Mouse (Mus musculus): ENCODE data around the gene 6430571L13Rik. TPM values are rescaled to one million over a fixed set of nuclear protein-coding genes. Genes with fewer than 3 reads are reported as not detected.

Gene 6430571L13Rik
- polyA plus RNA-seq (2015; fragmentation: Illumina TruSeq; extraction: RNeasy Lipid Tissue Mini Kit (QIAGEN cat#74804); ENCODE audit: insufficient read depth, low read depth, low replicate concordance): not detected

DNA sequence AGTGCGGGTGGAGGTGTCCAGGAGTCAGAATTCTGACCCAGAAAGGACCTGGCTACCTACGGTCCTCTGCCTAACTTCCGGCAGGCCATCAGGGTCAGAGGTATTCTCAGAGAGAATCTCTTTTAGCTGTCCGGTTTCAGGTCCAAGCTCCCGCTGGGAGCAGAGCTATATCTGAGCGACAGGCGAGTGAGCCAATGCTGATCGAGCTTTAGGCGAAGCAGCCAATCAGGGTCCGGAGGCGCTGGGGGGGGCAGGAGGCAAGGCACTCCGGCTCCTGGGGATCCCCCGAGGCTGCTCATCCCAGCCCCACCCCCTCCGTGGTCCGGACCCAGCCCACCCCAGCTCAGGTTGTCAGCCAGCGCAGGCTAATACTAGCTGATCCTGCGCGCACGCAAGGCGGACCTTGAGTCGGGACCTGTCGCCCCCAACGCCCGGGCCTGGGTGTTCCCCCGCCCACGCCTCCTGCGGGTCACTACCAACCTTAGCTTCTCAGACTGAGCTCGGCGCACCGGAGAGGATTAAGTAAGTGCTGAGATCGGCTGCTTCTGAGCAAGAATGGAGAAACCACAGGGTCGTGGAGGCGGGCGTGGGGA is at the start of gene 6430571L13Rik:
6430571L13Rik (plus strand) TSS at position 336 of the 593 bp plus-strand sequence.

DNA sequence AAGGTAGTCTGAATTCAATTTTAAA is 44.6 kb upstream of the 6430571L13Rik start, which contains the start of gene Cish:
Cish (plus strand) TSS at position 11 of the 25 bp plus-strand sequence.

DNA sequence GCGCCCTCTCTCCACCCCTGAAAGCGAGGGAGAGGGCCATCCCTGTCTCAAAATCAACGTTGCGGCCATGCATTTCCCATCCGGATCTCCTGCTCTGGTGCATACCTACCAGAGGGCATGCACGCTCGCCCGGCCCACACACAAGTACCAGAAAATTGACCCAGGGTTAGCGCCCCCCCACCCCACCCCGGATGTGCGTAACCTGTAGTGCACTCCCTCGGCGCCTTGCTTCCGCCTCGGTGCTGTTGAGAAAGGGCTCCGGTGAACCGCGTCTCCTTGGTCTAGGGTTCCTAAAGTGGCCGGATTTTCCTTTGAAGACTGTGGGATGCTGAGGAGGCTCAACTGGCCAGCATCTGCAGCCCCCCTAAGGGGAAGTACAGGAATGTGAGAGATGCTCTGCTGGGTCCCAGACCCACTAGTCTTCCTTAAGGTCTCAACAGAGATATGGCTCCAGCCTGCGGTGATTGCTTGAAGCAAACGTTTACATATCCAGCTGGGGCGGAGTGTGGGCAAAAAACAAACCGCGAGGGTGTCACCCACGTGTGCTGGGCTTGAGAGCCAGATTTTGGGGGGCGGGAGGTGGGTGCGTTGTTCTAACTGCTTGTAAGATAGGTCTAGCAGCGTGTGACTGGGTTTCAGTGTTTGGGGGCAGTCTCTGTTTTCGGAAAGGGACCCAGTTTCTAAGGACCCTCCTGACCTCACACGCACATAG is 2.1 kb upstream of the 6430571L13Rik start, which contains the start of gene Hemk1:
Hemk1 (minus strand) TSS at position 179 of the 712 bp plus-strand sequence.

DNA sequence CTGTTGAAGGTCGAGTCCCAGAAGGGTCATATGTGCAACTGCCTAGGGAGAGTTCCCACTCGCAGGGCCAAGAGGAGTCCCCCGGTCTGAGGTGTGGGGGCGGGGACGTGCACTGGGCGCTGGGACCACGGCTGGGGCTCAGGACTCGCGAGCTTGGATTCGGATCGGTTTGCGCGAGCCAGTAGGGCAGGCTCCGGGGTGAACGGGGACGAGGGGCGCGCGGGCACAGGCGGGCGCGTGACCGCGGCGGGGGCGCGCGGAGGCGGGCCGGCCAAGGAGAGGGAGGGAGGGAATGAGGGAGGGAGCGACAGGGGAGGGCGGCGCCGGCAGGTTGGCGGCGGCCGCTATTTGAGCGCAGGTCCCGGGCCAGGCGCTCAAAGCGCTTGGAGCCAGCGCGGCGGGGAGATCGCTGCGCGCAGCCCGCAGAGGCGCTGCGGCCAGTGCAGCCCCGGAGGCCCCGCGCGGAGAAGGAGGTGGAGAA is 59.1 kb downstream of the 6430571L13Rik start, which contains the start of gene Cacna2d2:
Cacna2d2 (plus strand) TSS at position 122 of the 481 bp plus-strand sequence.

Other genes starting within 250 kb of the 6430571L13Rik start
- gene Dock3, start 108.7 kb upstream of the 6430571L13Rik start, polyA plus RNA-seq (2015; fragmentation: Illumina TruSeq; extraction: RNeasy Lipid Tissue Mini Kit (QIAGEN cat#74804); ENCODE audit: insufficient read depth, low read depth, low replicate concordance): 1.1 TPM
- gene Mapkapk3, start 50.7 kb upstream of the 6430571L13Rik start, polyA plus RNA-seq (2015; fragmentation: Illumina TruSeq; extraction: RNeasy Lipid Tissue Mini Kit (QIAGEN cat#74804); ENCODE audit: insufficient read depth, low read depth, low replicate concordance): 5.6 TPM
- 7.9 TPM for gene Cish, start 44.6 kb upstream of the 6430571L13Rik start, polyA plus RNA-seq (2015; fragmentation: Illumina TruSeq; extraction: RNeasy Lipid Tissue Mini Kit (QIAGEN cat#74804); ENCODE audit: insufficient read depth, low read depth, low replicate concordance)
- 12.6 TPM for gene Hemk1, start 2.3 kb upstream of the 6430571L13Rik start, polyA plus RNA-seq (2015; fragmentation: Illumina TruSeq; extraction: RNeasy Lipid Tissue Mini Kit (QIAGEN cat#74804); ENCODE audit: insufficient read depth, low read depth, low replicate concordance)
- gene Cacna2d2, start 59.0 kb downstream of the 6430571L13Rik start, polyA plus RNA-seq (2015; fragmentation: Illumina TruSeq; extraction: RNeasy Lipid Tissue Mini Kit (QIAGEN cat#74804); ENCODE audit: insufficient read depth, low read depth, low replicate concordance): 0.20 TPM
- gene Tmem115, start 193.3 kb downstream of the 6430571L13Rik start, polyA plus RNA-seq (2015; fragmentation: Illumina TruSeq; extraction: RNeasy Lipid Tissue Mini Kit (QIAGEN cat#74804); ENCODE audit: insufficient read depth, low read depth, low replicate concordance): 6.5 TPM
- 2.8 TPM for gene Cyb561d2, start 201.6 kb downstream of the 6430571L13Rik start, polyA plus RNA-seq (2015; fragmentation: Illumina TruSeq; extraction: RNeasy Lipid Tissue Mini Kit (QIAGEN cat#74804); ENCODE audit: insufficient read depth, low read depth, low replicate concordance)
- gene Nprl2, start 201.6 kb downstream of the 6430571L13Rik start, polyA plus RNA-seq (2015; fragmentation: Illumina TruSeq; extraction: RNeasy Lipid Tissue Mini Kit (QIAGEN cat#74804); ENCODE audit: insufficient read depth, low read depth, low replicate concordance): 5.4 TPM
- not detected for gene Zmynd10, start 206.7 kb downstream of the 6430571L13Rik start, polyA plus RNA-seq (2015; fragmentation: Illumina TruSeq; extraction: RNeasy Lipid Tissue Mini Kit (QIAGEN cat#74804); ENCODE audit: insufficient read depth, low read depth, low replicate concordance)
- 10.7 TPM for gene Rassf1, start 211.0 kb downstream of the 6430571L13Rik start, polyA plus RNA-seq (2015; fragmentation: Illumina TruSeq; extraction: RNeasy Lipid Tissue Mini Kit (QIAGEN cat#74804); ENCODE audit: insufficient read depth, low read depth, low replicate concordance)
- gene Tusc2, start 222.7 kb downstream of the 6430571L13Rik start, polyA plus RNA-seq (2015; fragmentation: Illumina TruSeq; extraction: RNeasy Lipid Tissue Mini Kit (QIAGEN cat#74804); ENCODE audit: insufficient read depth, low read depth, low replicate concordance): 11.3 TPM
- gene Hyal2, start 227.3 kb downstream of the 6430571L13Rik start, polyA plus RNA-seq (2015; fragmentation: Illumina TruSeq; extraction: RNeasy Lipid Tissue Mini Kit (QIAGEN cat#74804); ENCODE audit: insufficient read depth, low read depth, low replicate concordance): 12.1 TPM
- 1.7 TPM for gene Hyal1, start 236.3 kb downstream of the 6430571L13Rik start, polyA plus RNA-seq (2015; fragmentation: Illumina TruSeq; extraction: RNeasy Lipid Tissue Mini Kit (QIAGEN cat#74804); ENCODE audit: insufficient read depth, low read depth, low replicate concordance)
- 10.5 TPM for gene Naa80, start 238.3 kb downstream of the 6430571L13Rik start, polyA plus RNA-seq (2015; fragmentation: Illumina TruSeq; extraction: RNeasy Lipid Tissue Mini Kit (QIAGEN cat#74804); ENCODE audit: insufficient read depth, low read depth, low replicate concordance)
- 0.76 TPM for gene Hyal3, start 240.2 kb downstream of the 6430571L13Rik start, polyA plus RNA-seq (2015; fragmentation: Illumina TruSeq; extraction: RNeasy Lipid Tissue Mini Kit (QIAGEN cat#74804); ENCODE audit: insufficient read depth, low read depth, low replicate concordance)
- 23.7 TPM for gene Ifrd2, start 247.0 kb downstream of the 6430571L13Rik start, polyA plus RNA-seq (2015; fragmentation: Illumina TruSeq; extraction: RNeasy Lipid Tissue Mini Kit (QIAGEN cat#74804); ENCODE audit: insufficient read depth, low read depth, low replicate concordance)

Data from pancreas, adult 10 weeks (tissue).